Mouse (Mus musculus) limb, embryonic 11.5 days (tissue): ENCODE measurements around the gene Gm43720. TPM values are rescaled to one million over a fixed set of nuclear protein-coding genes. Genes with fewer than 3 reads are reported as not detected.
A peak's percentile ranks its signal among the peaks of the same experiment; 100 is the strongest.

Experiments
- ATAC-seq: fragments of 200-750 bp; cut with Nextera tagmentation; 2 replicates; pipeline ENCODE4 v1.8.0; 2017; ENCODE audit warnings: low read depth; ENCODE audit not compliant: insufficient number of reproducible peaks, low FRiP score, low TSS enrichment
- DNase-seq: peaks from one replicate; pipeline ENCODE4 v3.0.0-alpha.2; 2015; ENCODE audit warnings: low spot score
- H3K27ac ChIP-seq: fragments of 300-500 bp; sonication (generic); replicated peaks from 2 replicates; pipeline ENCODE4 v1.5.1; 2014; ENCODE audit warnings: low read depth, mild to moderate bottlenecking, low read length
- H3K27me3 ChIP-seq: fragments of 300-500 bp; sonication (generic); 2 replicates; pipeline ENCODE4 v1.6.1; 2014; ENCODE audit warnings: mild to moderate bottlenecking, low read length, mixed read lengths; ENCODE audit not compliant: control insufficient read depth, insufficient read depth
- H3K36me3 ChIP-seq: fragments of 300-500 bp; sonication (generic); 2 replicates; pipeline ENCODE4 v1.6.1; 2014; ENCODE audit warnings: mild to moderate bottlenecking, low read length, moderate library complexity, mixed read lengths; ENCODE audit not compliant: control insufficient read depth, insufficient read depth
- H3K4me1 ChIP-seq: fragments of 300-500 bp; sonication (generic); 2 replicates; pipeline ENCODE4 v1.6.1; 2014; ENCODE audit warnings: low read length, mixed read lengths; ENCODE audit not compliant: control insufficient read depth, insufficient read depth
- H3K4me2 ChIP-seq: fragments of 300-500 bp; sonication (generic); 2 replicates; pipeline ENCODE4 v1.6.1; 2014; ENCODE audit warnings: low read depth, mild to moderate bottlenecking, moderate library complexity; ENCODE audit not compliant: severe bottlenecking
- H3K4me3 ChIP-seq: fragments of 300-500 bp; sonication (generic); 2 replicates; pipeline ENCODE4 v1.5.1; 2014; ENCODE audit warnings: low read depth, low read length
- H3K9ac ChIP-seq: fragments of 300-500 bp; sonication (generic); 2 replicates; pipeline ENCODE4 v1.6.1; 2014; ENCODE audit warnings: mild to moderate bottlenecking, low read length
- H3K9me3 ChIP-seq: fragments of 300-500 bp; sonication (generic); 2 replicates; pipeline ENCODE4 v1.6.1; 2016; ENCODE audit warnings: low read length; ENCODE audit not compliant: control insufficient read depth
- WGBS: fragments of 180-500 bp; shearing (Covaris S2); extraction: QIAGEN DNeasy Blood & Tissue Kit; methylation state at CpG from one replicate; pipeline ENCODE4 v1.1.7; 2014; 5-methylcytosine and 5-hydroxymethylcytosine counted together
- polyA plus RNA-seq: library from polyadenylated mRNA; unstranded; fragments of >200 nt; fragmentation: Nextera tagmentation; extraction: Ambion mirVana; gene quantifications from 2 replicates; pipeline ENCODE4 v1.2.1, GENCODE M21; 2014

Gm43720 gene
- polyA plus RNA-seq, 1 experiment from 2014 or later: 0.24 TPM

DNA sequence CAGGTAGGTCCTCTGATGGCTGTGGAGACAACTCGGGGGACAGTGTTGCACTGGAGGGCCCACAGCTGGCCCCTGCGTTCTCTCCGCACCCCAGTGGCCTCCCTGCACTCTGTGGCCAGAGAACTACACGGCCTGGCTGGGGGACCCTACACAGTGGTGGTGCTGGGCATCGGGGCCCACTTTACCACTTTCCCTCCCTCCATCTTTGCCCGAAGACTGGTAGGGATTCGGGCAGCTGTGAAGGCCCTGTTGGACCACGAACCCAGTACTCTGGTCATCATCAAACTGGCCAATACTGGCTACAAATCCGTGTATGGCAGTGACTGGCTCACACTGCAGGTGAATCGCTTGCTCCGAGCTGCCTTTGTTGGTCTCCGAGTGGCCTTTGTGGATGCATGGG is 28.6 kb downstream of the Gm43720 start:
- Histone ChIP-seq H3K9ac (no peak overlapping the region), H3K27me3 (no peaks in the 10 kb centered on the region), H3K27ac (no peak overlapping the region), H3K9me3 (peaks cover 3% of the 10 kb centered on the region; the same call in 1 of the 2 replicates), H3K4me2 (no peak overlapping the region), H3K36me3 (no peaks in the 10 kb centered on the region), H3K4me3 (no peak overlapping the region), H3K4me1 (no peaks in the 10 kb centered on the region)
- DNase-seq (no peak), ATAC-seq (no peak)
- 85% methylated on average over 12 of the region's 12 CpGs for WGBS

DNA sequence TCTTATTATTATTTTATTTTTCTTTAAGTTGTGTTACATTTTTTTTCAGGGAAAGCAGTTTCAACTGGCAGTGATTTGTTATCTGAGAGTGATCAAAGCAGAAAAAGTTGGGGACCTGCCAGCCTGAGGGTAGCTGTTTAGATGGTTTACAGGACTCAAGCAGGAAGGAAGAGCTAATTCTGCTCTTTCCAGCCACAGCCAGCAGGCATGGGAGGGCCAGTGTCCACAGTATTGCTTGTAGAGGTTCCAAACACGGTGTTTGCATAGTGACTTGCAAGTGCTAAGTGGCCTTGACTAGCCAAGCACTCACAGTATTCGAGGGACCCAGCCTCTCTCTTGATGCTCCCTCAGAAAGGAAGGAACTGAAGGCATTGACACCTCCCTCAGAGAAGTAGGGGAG is 38.2 kb downstream of the Gm43720 start:
- Histone ChIP-seq H3K9ac (no peak overlapping the region), H3K4me3 (no peak overlapping the region), H3K27ac (no peak overlapping the region), H3K4me2 (no peak overlapping the region), H3K27me3 (no peaks in the 10 kb centered on the region), H3K36me3 (no peaks in the 10 kb centered on the region), H3K9me3 (no peaks in the 10 kb centered on the region), H3K4me1 (no peaks in the 10 kb centered on the region)
- no peak for ATAC-seq
- no peak for DNase-seq
- WGBS: 19% methylated on average over 2 of the region's 2 CpGs

DNA sequence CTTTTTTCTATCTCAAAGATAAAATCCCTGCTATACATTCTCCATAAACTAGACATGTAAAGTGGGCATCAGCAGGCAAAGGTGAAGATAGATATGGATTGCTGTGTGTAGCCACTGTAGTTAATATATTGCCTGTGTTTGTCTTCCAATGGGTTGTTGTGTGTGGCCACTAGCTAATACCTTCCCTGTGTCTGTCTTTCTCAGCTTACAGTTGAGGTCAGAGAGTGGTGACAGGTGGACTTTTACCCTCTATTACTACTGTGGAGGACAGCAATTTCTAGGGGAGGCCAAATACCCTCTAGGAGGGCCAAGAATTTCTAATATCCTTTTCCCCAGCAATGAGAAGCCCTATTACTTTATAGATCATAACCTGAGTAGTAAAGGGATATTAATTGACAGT is 45.5 kb downstream of the Gm43720 start:
- no peak overlapping the region for H3K4me2 ChIP-seq
- ATAC-seq: no peak
- no peaks in the 10 kb centered on the region for H3K27me3 ChIP-seq
- H3K9ac ChIP-seq: no peak overlapping the region
- no peaks in the 10 kb centered on the region for H3K9me3 ChIP-seq
- H3K36me3 ChIP-seq: no peaks in the 10 kb centered on the region
- no peak overlapping the region for H3K4me3 ChIP-seq
- no peak for DNase-seq
- H3K27ac ChIP-seq: no peak overlapping the region
- H3K4me1 ChIP-seq: no peaks in the 10 kb centered on the region

DNA sequence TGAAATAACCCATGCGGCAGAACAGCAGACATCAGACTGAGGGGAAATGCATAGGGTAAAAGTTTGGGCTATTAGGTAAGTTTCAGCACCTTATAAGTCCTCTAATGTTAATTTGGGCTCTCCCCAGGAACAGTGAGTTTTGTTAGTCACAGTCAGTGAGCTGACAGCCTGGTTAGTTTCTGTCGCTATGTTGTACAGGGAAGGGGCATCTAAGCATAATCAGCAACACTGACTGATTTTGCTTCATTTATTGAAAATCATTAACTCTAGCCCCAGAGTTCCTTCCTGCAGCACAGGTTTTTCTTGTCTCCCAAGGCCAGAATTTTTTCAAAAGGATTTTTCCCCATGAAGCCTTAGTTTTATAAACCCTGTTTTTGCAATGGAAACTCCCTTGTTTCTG is 46.0 kb downstream of the Gm43720 start:
- no peaks in the 10 kb centered on the region for H3K4me1 ChIP-seq
- WGBS: 85% methylated on average over 2 of the region's 2 CpGs
- no peak overlapping the region for H3K4me2 ChIP-seq
- H3K9ac ChIP-seq: no peak overlapping the region
- ATAC-seq: no peak
- no peak overlapping the region for H3K4me3 ChIP-seq
- no peaks in the 10 kb centered on the region for H3K36me3 ChIP-seq
- H3K27ac ChIP-seq: no peak overlapping the region
- no peak for DNase-seq
- H3K27me3 ChIP-seq: no peaks in the 10 kb centered on the region
- no peaks in the 10 kb centered on the region for H3K9me3 ChIP-seq

DNA sequence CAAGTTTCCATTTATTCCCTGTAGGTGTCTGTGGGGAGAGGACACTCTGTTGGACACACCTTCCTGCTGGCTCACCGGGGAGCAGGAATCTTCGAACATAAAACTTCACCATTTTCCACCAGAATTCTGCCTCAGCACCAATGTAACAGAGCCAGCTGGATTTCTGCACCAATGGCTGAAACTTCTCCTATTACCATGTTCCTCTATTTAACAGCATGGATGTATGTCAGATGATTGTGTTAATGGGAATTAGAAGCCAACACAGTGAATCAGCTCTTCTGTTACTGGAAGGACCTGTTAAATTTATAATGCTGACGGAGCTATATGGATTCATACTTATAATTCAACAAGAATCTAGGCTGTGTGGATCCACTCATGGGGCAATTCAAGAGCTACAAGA is 50.2 kb downstream of the Gm43720 start:
- no peak for ATAC-seq
- Histone ChIP-seq H3K27ac (no peak overlapping the region), H3K9ac (no peak overlapping the region), H3K4me2 (no peak overlapping the region), H3K4me3 (no peak overlapping the region), H3K9me3 (no peaks in the 10 kb centered on the region), H3K27me3 (no peaks in the 10 kb centered on the region), H3K36me3 (no peaks in the 10 kb centered on the region), H3K4me1 (no peaks in the 10 kb centered on the region)
- 92% methylated on average over 3 of the region's 3 CpGs for WGBS
- no peak for DNase-seq

DNA sequence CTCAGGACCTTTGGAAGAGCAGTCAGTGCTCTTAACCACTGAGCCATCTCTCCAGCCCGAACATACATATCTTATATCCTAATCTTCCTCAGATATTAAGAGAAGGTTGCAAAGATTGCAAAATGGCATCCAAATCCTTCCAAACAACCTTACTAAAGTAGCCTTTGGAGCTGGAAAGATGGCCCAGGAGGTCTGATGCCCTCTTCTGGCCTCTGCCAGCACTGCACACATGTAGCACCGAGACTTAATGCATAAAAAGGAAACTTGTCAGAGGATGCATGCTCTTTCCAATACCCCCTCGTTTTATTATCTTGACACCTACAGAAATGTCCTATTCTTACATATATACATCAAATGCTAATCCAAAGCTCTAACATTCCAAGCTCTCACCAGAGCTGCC is 51.7 kb downstream of the Gm43720 start:
- Histone ChIP-seq H3K4me3 (no peak overlapping the region), H3K36me3 (no peaks in the 10 kb centered on the region), H3K9me3 (no peaks in the 10 kb centered on the region), H3K9ac (no peak overlapping the region), H3K27ac (no peak overlapping the region), H3K4me1 (no peaks in the 10 kb centered on the region), H3K4me2 (no peak overlapping the region), H3K27me3 (no peaks in the 10 kb centered on the region)
- ATAC-seq (no peak), DNase-seq (peak; percentile 26)
- 60% methylated on average over 3 of the region's 3 CpGs for WGBS

DNA sequence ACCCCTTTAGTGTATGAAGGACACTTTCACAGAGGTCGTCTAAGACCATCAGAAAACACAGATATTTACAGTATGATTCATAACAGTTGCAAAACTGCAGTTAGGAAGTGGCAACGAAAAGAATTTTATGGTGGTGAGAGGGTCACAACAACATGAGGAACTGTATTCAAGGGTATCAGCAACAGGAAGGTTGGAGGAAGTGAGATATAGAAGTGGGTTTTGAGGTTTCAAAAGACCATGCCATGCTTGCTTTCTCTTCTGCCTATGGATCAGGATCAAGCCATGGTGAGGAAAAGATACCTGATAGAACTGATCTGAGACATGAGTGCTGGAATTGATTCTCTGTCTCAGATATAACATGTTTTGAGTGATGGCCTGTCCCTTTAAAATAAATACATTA is 52.4 kb downstream of the Gm43720 start:
- no peak overlapping the region for H3K4me3 ChIP-seq
- DNase-seq: no peak
- ATAC-seq: no peak
- WGBS: 69% methylated on average over 2 of the region's 2 CpGs
- no peak overlapping the region for H3K4me2 ChIP-seq
- H3K36me3 ChIP-seq: no peaks in the 10 kb centered on the region
- H3K9me3 ChIP-seq: no peaks in the 10 kb centered on the region
- H3K9ac ChIP-seq: no peak overlapping the region
- no peaks in the 10 kb centered on the region for H3K27me3 ChIP-seq
- H3K4me1 ChIP-seq: no peaks in the 10 kb centered on the region
- H3K27ac ChIP-seq: no peak overlapping the region

DNA sequence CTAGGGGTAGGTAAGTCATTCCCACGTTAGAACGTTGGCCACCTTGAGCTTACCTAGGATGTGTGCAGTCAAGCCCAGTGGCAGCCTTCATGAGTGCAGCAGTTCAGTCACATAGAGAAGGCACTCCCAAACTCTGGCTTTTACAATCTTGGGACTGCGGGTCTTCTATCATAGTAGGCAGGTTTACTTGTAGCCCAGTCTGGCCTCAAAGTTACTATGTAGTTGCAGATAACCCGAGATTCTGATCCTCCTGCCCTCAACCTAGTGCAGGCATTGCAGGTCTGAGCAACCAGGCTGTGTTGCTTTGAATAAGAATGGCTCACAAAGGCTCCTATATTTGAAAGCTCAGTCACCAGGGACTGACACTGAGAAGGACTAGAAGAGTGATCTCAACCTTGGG is 53.3 kb downstream of the Gm43720 start:
- no peaks in the 10 kb centered on the region for H3K4me1 ChIP-seq
- no peak overlapping the region for H3K4me3 ChIP-seq
- no peak for ATAC-seq
- H3K4me2 ChIP-seq: no peak overlapping the region
- DNase-seq: no peak
- H3K9me3 ChIP-seq: no peaks in the 10 kb centered on the region
- WGBS: 77% methylated on average over 4 of the region's 4 CpGs
- H3K27me3 ChIP-seq: no peaks in the 10 kb centered on the region
- no peak overlapping the region for H3K9ac ChIP-seq
- H3K27ac ChIP-seq: no peak overlapping the region
- H3K36me3 ChIP-seq: no peaks in the 10 kb centered on the region

DNA sequence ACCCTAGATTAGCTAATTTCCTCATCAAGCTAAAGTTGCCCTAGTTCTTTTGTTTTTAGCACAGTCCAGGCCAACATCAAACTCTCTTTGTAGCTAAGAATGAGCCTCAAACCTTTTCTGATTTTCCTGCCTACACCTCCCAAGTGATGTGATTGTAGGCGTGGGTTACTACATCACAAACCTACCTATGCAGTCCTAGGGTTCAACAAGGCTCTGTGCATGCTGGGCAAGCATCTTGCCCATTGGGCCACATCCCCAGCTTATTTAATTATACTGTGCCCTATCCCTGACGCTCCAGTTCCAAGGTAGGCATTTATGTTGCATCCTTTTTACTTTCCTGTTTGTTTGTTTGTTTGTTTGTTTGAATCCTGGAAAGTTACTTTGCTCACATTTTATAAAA is 54.1 kb downstream of the Gm43720 start, which contains the start of gene Nxpe5:
Gene Nxpe5 (plus strand): TSS at position 199 of the 400 bp plus-strand sequence.
- Histone ChIP-seq H3K4me3 (no peak within 1 kb of the TSS), H3K9ac (no peak within 1 kb of the TSS), H3K4me1 (no peaks in the 10 kb centered on the region), H3K27me3 (no peaks in the 10 kb centered on the region), H3K4me2 (no peak within 1 kb of the TSS), H3K36me3 (no peaks in the 10 kb centered on the region), H3K27ac (no peak within 1 kb of the TSS), H3K9me3 (no peaks in the 10 kb centered on the region)
- WGBS: 63% methylated on average over 2 of the region's 2 CpGs
- DNase-seq (no peak), ATAC-seq (no peak)
